Mouse (Mus musculus): ENCODE results near the gene Nfkb2.

Nfkb2 gene

GRCm38 (mm10) chr19:46322996-46323572 lies 19.0 kb downstream of the Nfkb2 start:
- no peak for DNase-seq (ENCODE audit: low spot score in 2 of 2)

GRCm38 (mm10) chr19:46323716-46324115 lies 19.6 kb downstream of the Nfkb2 start:
- no peak for DNase-seq (ENCODE audit: low spot score in 2 of 2)

- no peak for DNase-seq (ENCODE audit: low spot score in 2 of 2)
These were observed 20.2 kb downstream of the Nfkb2 start for GRCm38 (mm10) chr19:46324366-46324765.

GRCm38 (mm10) chr19:46324918-46325317 lies 20.8 kb downstream of the Nfkb2 start:
- DNase-seq (ENCODE audit: low spot score in 2 of 2) = no peak

GRCm38 (mm10) chr19:46326019-46326755 lies 22.1 kb downstream of the Nfkb2 start:
- no peak for DNase-seq (ENCODE audit: low spot score in 2 of 2)

GRCm38 (mm10) chr19:46326756-46327305 lies 22.7 kb downstream of the Nfkb2 start, which contains the start of gene Psd:
TSS of gene Psd (minus strand) at chr19:46327156.
- DNase-seq (ENCODE audit: low spot score in 2 of 2) = no peak

GRCm38 (mm10) chr19:46327531-46328064 lies 23.5 kb downstream of the Nfkb2 start:
- no peak for DNase-seq (ENCODE audit: low spot score in 2 of 2)

- DNase-seq (ENCODE audit: low spot score in 2 of 2) = peak; percentile 87 to 92
These were observed 24.2 kb downstream of the Nfkb2 start, which contains the start of gene Fbxl15 for GRCm38 (mm10) chr19:46328081-46329030. TSS of gene Fbxl15 (plus strand) at chr19:46328184.

GRCm38 (mm10) chr19:46329031-46329641 lies 25.0 kb downstream of the Nfkb2 start:
- no peak for DNase-seq (ENCODE audit: low spot score in 2 of 2)

GRCm38 (mm10) chr19:46329951-46330350 lies 25.8 kb downstream of the Nfkb2 start:
- DNase-seq (ENCODE audit: low spot score in 2 of 2) = peak; percentile 81 to 82

GRCm38 (mm10) chr19:46330696-46331095 lies 26.6 kb downstream of the Nfkb2 start:
- DNase-seq (ENCODE audit: low spot score in 2 of 2) = no peak

- DNase-seq (ENCODE audit: low spot score in 2 of 2) = no peak
These were observed 27.2 kb downstream of the Nfkb2 start for GRCm38 (mm10) chr19:46331326-46331725.

GRCm38 (mm10) chr19:46331936-46332335 lies 27.8 kb downstream of the Nfkb2 start:
- no peak for DNase-seq (ENCODE audit: low spot score in 2 of 2)

GRCm38 (mm10) chr19:46332721-46333339 lies 28.7 kb downstream of the Nfkb2 start:
- no peak for DNase-seq (ENCODE audit: low spot score in 2 of 2)

- DNase-seq (ENCODE audit: low spot score in 2 of 2) = no peak
These were observed 29.8 kb downstream of the Nfkb2 start for GRCm38 (mm10) chr19:46333906-46334305.

GRCm38 (mm10) chr19:46337719-46338330 lies 33.7 kb downstream of the Nfkb2 start:
- no peak for DNase-seq (ENCODE audit: low spot score in 2 of 2)

GRCm38 (mm10) chr19:46338331-46338936 lies 34.3 kb downstream of the Nfkb2 start, which contains the start of gene Cuedc2:
TSS of gene Cuedc2 (minus strand) at chr19:46338702.
- peak; percentile 97 to 99 for DNase-seq (ENCODE audit: low spot score in 2 of 2)

GRCm38 (mm10) chr19:46338942-46339286 lies 34.8 kb downstream of the Nfkb2 start:
- DNase-seq (ENCODE audit: low spot score in 2 of 2) = no peak

- peak in 1 of 2 experiments; percentile 31 for DNase-seq (ENCODE audit: low spot score in 2 of 2)
These were observed 35.3 kb downstream of the Nfkb2 start for GRCm38 (mm10) chr19:46339287-46339971.

Data from spleen, postnatal 14 days (tissue).